Mouse (Mus musculus) hindbrain, embryonic 11.5 days (tissue): Measurements from ENCODE around the gene Pigk. TPM values are rescaled to one million over a fixed set of nuclear protein-coding genes. Genes with fewer than 3 reads are reported as not detected.
A peak's percentile ranks its signal among the peaks of the same experiment; 100 is the strongest.

ENCODE experiments used
- ATAC-seq: fragments of 200-750 bp; cut with Nextera tagmentation; 2 replicates; pipeline ENCODE4 v1.8.0; 2017; ENCODE audit warnings: mild to moderate bottlenecking, moderate TSS enrichment, moderate library complexity; ENCODE audit not compliant: low FRiP score
- DNase-seq: peaks from one replicate; pipeline ENCODE4 v3.0.0-alpha.2; 2015; ENCODE audit warnings: low spot score
- H3K27ac ChIP-seq: fragments of 300-500 bp; sonication (generic); 2 replicates; pipeline ENCODE4 v1.5.1; 2014; ENCODE audit warnings: mild to moderate bottlenecking, low read depth, low read length
- H3K27me3 ChIP-seq: fragments of 300-500 bp; sonication (generic); 2 replicates; pipeline ENCODE4 v1.6.1; 2014; ENCODE audit warnings: mild to moderate bottlenecking, low read length, moderate library complexity, mixed read lengths; ENCODE audit not compliant: control insufficient read depth, insufficient read depth
- H3K36me3 ChIP-seq: fragments of 300-500 bp; sonication (generic); 2 replicates; pipeline ENCODE4 v1.6.1; 2014; ENCODE audit warnings: mild to moderate bottlenecking, low read length, moderate library complexity, mixed read lengths; ENCODE audit not compliant: control insufficient read depth, insufficient read depth
- H3K4me1 ChIP-seq: fragments of 300-500 bp; sonication (generic); replicated peaks from 2 replicates; pipeline ENCODE4 v1.6.1; 2014; ENCODE audit warnings: low read length, mixed read lengths; ENCODE audit not compliant: control insufficient read depth, insufficient read depth
- H3K4me2 ChIP-seq: fragments of 300-500 bp; sonication (generic); replicated peaks from 2 replicates; pipeline ENCODE4 v1.6.1; 2014; ENCODE audit warnings: mild to moderate bottlenecking, low read depth, low read length
- H3K4me3 ChIP-seq: fragments of 300-500 bp; sonication (generic); 2 replicates; pipeline ENCODE4 v1.5.1; 2014; ENCODE audit warnings: low read depth, low read length
- H3K9ac ChIP-seq: fragments of 300-500 bp; sonication (generic); 2 replicates; pipeline ENCODE4 v1.6.1; 2014; ENCODE audit warnings: low read depth, low read length
- H3K9me3 ChIP-seq: fragments of 300-500 bp; sonication (generic); 2 replicates; pipeline ENCODE4 v1.6.1; 2016; ENCODE audit warnings: low read length; ENCODE audit not compliant: control insufficient read depth
- WGBS: fragments of 180-500 bp; shearing (Covaris S2); extraction: QIAGEN DNeasy Blood & Tissue Kit; methylation state at CpG from one replicate; pipeline ENCODE4 v1.1.7; 2014; 5-methylcytosine and 5-hydroxymethylcytosine counted together
- polyA plus RNA-seq: library from polyadenylated mRNA; unstranded; fragments of >200 nt; fragmentation: Nextera tagmentation; extraction: Ambion mirVana; gene quantifications from 2 replicates; pipeline ENCODE4 v1.2.1, GENCODE M21; 2014

Gene Pigk
- polyA plus RNA-seq, 1 experiment from 2014 or later: 58.3 TPM

GRCm38 (mm10) chr3:152735601-152736250 is 21.8 kb downstream of the Pigk start:
- DNase-seq: no peak
- ATAC-seq: no peak
- no peak overlapping the region for H3K4me2 ChIP-seq
- H3K27ac ChIP-seq: no peak overlapping the region
- H3K36me3 ChIP-seq: no peaks in the 10 kb centered on the region
- H3K27me3 ChIP-seq: no peaks in the 10 kb centered on the region
- H3K4me3 ChIP-seq: no peak overlapping the region
- no peaks in the 10 kb centered on the region for H3K9me3 ChIP-seq
- no peaks in the 10 kb centered on the region for H3K4me1 ChIP-seq
- WGBS: 37% methylated on average over 10 of the region's 10 CpGs
- H3K9ac ChIP-seq: no peak overlapping the region

DNA sequence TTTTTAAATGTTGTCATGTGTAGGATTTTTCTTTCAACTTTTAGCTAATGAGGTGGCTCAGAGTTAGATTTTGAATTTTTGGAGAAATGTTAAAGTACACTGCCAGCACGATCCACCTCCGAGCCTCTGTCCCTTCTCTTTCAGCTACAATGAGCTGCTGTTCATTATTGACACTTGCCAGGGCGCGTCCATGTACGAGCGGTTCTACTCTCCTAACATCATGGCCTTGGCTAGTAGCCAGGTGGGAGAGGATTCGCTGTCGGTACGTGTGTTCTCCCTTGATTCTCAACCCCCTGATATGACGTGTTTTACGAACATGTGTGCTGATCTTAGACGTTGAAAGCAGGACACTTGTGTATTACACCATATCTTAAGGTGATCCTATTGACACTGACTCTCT is 30.4 kb downstream of the Pigk start:
- H3K27me3 ChIP-seq: no peaks in the 10 kb centered on the region
- no peak overlapping the region for H3K27ac ChIP-seq
- no peaks in the 10 kb centered on the region for H3K4me1 ChIP-seq
- H3K9ac ChIP-seq: no peak overlapping the region
- DNase-seq (no peak), ATAC-seq (no peak)
- WGBS: 93% methylated on average over 12 of the region's 12 CpGs
- H3K9me3 ChIP-seq: no peaks in the 10 kb centered on the region
- H3K4me2 ChIP-seq: no peak overlapping the region
- no peak overlapping the region for H3K4me3 ChIP-seq
- H3K36me3 ChIP-seq: no peaks in the 10 kb centered on the region

- Histone ChIP-seq H3K27ac (no peak overlapping the region), H3K9me3 (no peaks in the 10 kb centered on the region)
- no peak for ATAC-seq
Observed at GRCm38 (mm10) chr3:152745611-152746010, 31.7 kb downstream of the Pigk start.

DNA sequence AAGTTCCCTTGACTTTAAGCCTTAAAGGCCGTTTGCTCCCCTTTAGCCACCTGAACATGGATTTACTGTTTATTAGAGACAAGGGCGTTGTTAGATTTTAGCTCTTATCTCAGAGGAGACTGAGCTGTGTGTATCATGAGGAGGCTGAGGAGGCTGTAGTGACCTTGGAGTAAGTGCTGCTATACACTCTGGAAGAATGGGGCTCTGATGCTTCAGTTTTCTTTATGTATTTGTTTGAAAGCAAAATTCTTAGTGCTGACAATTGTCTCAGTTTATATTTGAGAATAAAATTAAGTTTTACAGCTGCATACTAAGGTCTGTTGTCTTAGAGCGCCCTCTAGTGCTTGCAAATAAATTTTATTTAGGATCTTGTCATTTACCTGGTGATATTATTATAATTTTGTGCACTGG is 35.6 kb downstream of the Pigk start:
- Histone ChIP-seq H3K9me3 (no peaks in the 10 kb centered on the region), H3K4me2 (no peak overlapping the region), H3K36me3 (no peaks in the 10 kb centered on the region), H3K9ac (no peak overlapping the region), H3K27ac (no peak overlapping the region), H3K4me1 (no peaks in the 10 kb centered on the region), H3K27me3 (no peaks in the 10 kb centered on the region), H3K4me3 (no peak overlapping the region)
- DNase-seq (peak; percentile 68), ATAC-seq (no peak)
- 37% methylated on average over 3 of the region's 3 CpGs for WGBS

More at GRCm38 (mm10) chr3:152745611-152746010, 31.7 kb downstream of the Pigk start:
- no peak overlapping the region for H3K4me2 ChIP-seq
- H3K36me3 ChIP-seq: no peaks in the 10 kb centered on the region
- H3K27me3 ChIP-seq: no peaks in the 10 kb centered on the region
- H3K9ac ChIP-seq: no peak overlapping the region
- no peak overlapping the region for H3K4me3 ChIP-seq
- H3K4me1 ChIP-seq: no peaks in the 10 kb centered on the region
- 92% methylated on average over 9 of the region's 9 CpGs for WGBS
- DNase-seq: no peak

- Histone ChIP-seq H3K27me3 (no peaks in the 10 kb centered on the region), H3K27ac (no peak overlapping the region), H3K4me1 (no peaks in the 10 kb centered on the region), H3K9ac (no peak overlapping the region), H3K36me3 (no peaks in the 10 kb centered on the region), H3K4me2 (no peak overlapping the region), H3K4me3 (no peak overlapping the region), H3K9me3 (no peaks in the 10 kb centered on the region)
- 76% methylated on average over 2 of the region's 2 CpGs for WGBS
- DNase-seq: no peak
- no peak for ATAC-seq
Observed at GRCm38 (mm10) chr3:152749881-152750280, 36.0 kb downstream of the Pigk start.

GRCm38 (mm10) chr3:152752911-152753310 is 39.0 kb downstream of the Pigk start:
- no peak for DNase-seq
- peaks cover 4% of the 10 kb centered on the region; the same call in 1 of the 2 replicates for H3K4me1 ChIP-seq
- no peak overlapping the region for H3K4me2 ChIP-seq
- H3K9ac ChIP-seq: no peak overlapping the region
- H3K4me3 ChIP-seq: no peak overlapping the region
- no peaks in the 10 kb centered on the region for H3K27me3 ChIP-seq
- no peak for ATAC-seq
- H3K36me3 ChIP-seq: no peaks in the 10 kb centered on the region
- no peaks in the 10 kb centered on the region for H3K9me3 ChIP-seq
- no peak overlapping the region for H3K27ac ChIP-seq
- WGBS: 92% methylated on average over 1 of the region's 1 CpGs

- Histone ChIP-seq H3K9me3 (no peaks in the 10 kb centered on the region), H3K4me3 (no peak overlapping the region), H3K4me1 (peaks cover 4% of the 10 kb centered on the region), H3K27me3 (no peaks in the 10 kb centered on the region), H3K9ac (no peak overlapping the region), H3K27ac (no peak overlapping the region), H3K36me3 (no peaks in the 10 kb centered on the region), H3K4me2 (no peak overlapping the region)
- ATAC-seq (no peak), DNase-seq (no peak)
- WGBS: 90% methylated on average over 4 of the region's 4 CpGs
Observed at GRCm38 (mm10) chr3:152753345-152753744, 39.4 kb downstream of the Pigk start.

GRCm38 (mm10) chr3:152753920-152754764 is 40.2 kb downstream of the Pigk start:
- ATAC-seq: no peak; the same call in 1 of the 2 replicates

More at GRCm38 (mm10) chr3:152753920-152754764, 40.2 kb downstream of the Pigk start:
- peak overlapping the region; percentile 36; the same call in 1 of the 2 replicates for H3K27ac ChIP-seq
- no peak overlapping the region for H3K4me2 ChIP-seq
- no peaks in the 10 kb centered on the region for H3K9me3 ChIP-seq
- no peak overlapping the region for H3K4me3 ChIP-seq
- H3K9ac ChIP-seq: no peak overlapping the region
- no peak for DNase-seq
- 82% methylated on average over 14 of the region's 14 CpGs for WGBS
- H3K4me1 ChIP-seq: peaks cover 10% of the 10 kb centered on the region
- H3K27me3 ChIP-seq: no peaks in the 10 kb centered on the region
- H3K36me3 ChIP-seq: no peaks in the 10 kb centered on the region
